Mouse (Mus musculus) brain, adult 10 weeks (tissue): Measurements from ENCODE around the gene Olfr713. TPM values are rescaled to one million over a fixed set of nuclear protein-coding genes. Genes with fewer than 3 reads are reported as not detected.

Source experiments
- polyA plus RNA-seq: library from polyadenylated mRNA; stranded (reverse); fragments of 350-450 nt; fragmentation: Illumina TruSeq; extraction: RNeasy Lipid Tissue Mini Kit (QIAGEN cat#74804); gene quantifications from one replicate; pipeline ENCODE4 v1.2.3, GENCODE M21; 2015; ENCODE audit warnings: low read depth, low replicate concordance

Olfr713 gene
- not detected for polyA plus RNA-seq

GRCm38 (mm10) chr7:107030874-107031273 is at the start of gene Olfr713:
Gene Olfr713 (plus strand): TSS chr7:107031174.

GRCm38 (mm10) chr7:107005972-107006371 is 25.0 kb upstream of the Olfr713 start, which contains the start of gene Olfr2:
Gene Olfr2 (minus strand): TSS chr7:107006072.

GRCm38 (mm10) chr7:107070681-107071080 is 39.7 kb downstream of the Olfr713 start, which contains the start of gene Olfr714:
Gene Olfr714 (plus strand): TSS chr7:107070981.

Other genes starting within 250 kb of the Olfr713 start
- not detected for gene Olfr699, start 238.0 kb upstream of the Olfr713 start, polyA plus RNA-seq
- gene Olfr700, start 222.3 kb upstream of the Olfr713 start, polyA plus RNA-seq, result not detected
- gene Olfr701, start 217.0 kb upstream of the Olfr713 start, polyA plus RNA-seq, result not detected
- gene Olfr702, start 197.3 kb upstream of the Olfr713 start, polyA plus RNA-seq, result not detected
- not detected for gene Olfr703, start 187.8 kb upstream of the Olfr713 start, polyA plus RNA-seq
- not detected for gene Olfr704, start 168.0 kb upstream of the Olfr713 start, polyA plus RNA-seq
- not detected for gene Olfr705, start 154.3 kb upstream of the Olfr713 start, polyA plus RNA-seq
- not detected for gene Olfr706, start 143.0 kb upstream of the Olfr713 start, polyA plus RNA-seq
- gene Olfr707, start 129.9 kb upstream of the Olfr713 start, polyA plus RNA-seq, result not detected
- not detected for gene Olfr1532-ps1, start 123.2 kb upstream of the Olfr713 start, polyA plus RNA-seq
- gene Olfr709-ps1, start 99.0 kb upstream of the Olfr713 start, polyA plus RNA-seq, result not detected
- not detected for gene Olfr710, start 82.9 kb upstream of the Olfr713 start, polyA plus RNA-seq
- not detected for gene Olfr6, start 67.2 kb upstream of the Olfr713 start, polyA plus RNA-seq
- not detected for gene Olfr711, start 55.7 kb upstream of the Olfr713 start, polyA plus RNA-seq
- not detected for gene Olfr2, start 25.1 kb upstream of the Olfr713 start, polyA plus RNA-seq
- gene Olfr714, start 39.8 kb downstream of the Olfr713 start, polyA plus RNA-seq, result not detected
- gene Olfr17, start 62.0 kb downstream of the Olfr713 start, polyA plus RNA-seq, result not detected
- not detected for gene Olfr715b, start 79.2 kb downstream of the Olfr713 start, polyA plus RNA-seq
- not detected for gene Olfr715, start 99.9 kb downstream of the Olfr713 start, polyA plus RNA-seq
- not detected for gene Olfr716, start 107.2 kb downstream of the Olfr713 start, polyA plus RNA-seq
- not detected for gene Nlrp14, start 135.8 kb downstream of the Olfr713 start, polyA plus RNA-seq
- gene Rbmxl2, start 178.3 kb downstream of the Olfr713 start, polyA plus RNA-seq, result not detected